Mouse (Mus musculus) urinary bladder, postnatal 0 days (tissue): ENCODE measurements around the gene Srd5a3. TPM values are rescaled to one million over a fixed set of nuclear protein-coding genes. Genes with fewer than 3 reads are reported as not detected.

ENCODE experiments used
- polyA plus RNA-seq: library from polyadenylated mRNA; unstranded; fragments of >200 nt; fragmentation: Nextera tagmentation; extraction: Ambion mirVana; gene quantifications from 2 replicates; pipeline ENCODE4 v1.2.1, GENCODE M21; 2015

Gene Srd5a3
- polyA plus RNA-seq = 31.3 and 31.4 TPM in 2 replicates

DNA sequence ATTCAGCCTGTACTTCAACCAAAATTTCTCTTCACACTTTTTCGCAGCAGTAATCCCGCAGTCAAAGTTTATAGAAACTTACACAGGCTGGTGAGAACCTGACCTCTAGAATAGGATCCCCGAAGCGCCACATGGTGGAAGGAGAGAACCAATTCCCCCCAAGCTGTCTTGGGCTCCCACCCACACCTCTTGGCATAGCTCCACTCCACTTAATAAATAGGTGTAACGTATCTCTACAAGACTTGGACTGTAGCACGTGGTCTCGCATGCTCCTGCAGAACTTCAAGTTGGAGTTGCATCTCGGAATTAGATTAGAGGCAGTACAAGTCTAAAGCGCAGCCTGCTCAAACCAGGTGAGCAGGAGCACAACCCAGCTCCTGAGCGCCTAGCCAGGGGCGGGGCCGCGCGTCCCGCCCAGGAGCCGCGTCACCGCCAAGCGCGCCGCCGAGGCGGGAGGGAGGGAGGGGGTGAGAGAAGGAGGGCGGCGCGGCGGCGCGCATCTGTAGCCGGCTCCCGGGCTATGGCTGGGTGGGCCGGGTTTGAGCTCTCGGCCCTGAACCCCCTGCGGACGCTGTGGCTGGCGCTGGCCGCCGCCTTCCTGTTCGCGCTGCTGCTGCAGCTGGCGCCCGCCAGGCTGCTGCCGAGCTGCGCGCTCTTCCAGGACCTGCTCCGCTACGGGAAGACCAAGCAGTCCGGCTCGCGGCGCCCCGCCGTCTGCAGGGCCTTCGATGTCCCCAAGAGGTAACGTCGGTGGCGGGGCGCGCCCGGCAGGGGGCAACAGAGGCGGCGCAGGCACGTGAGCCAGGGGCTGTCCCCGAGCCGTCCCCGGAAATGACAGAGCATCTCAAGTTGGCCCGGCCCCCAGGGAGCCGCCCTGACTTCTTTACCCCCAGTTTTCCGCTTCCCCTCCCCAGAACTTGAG is at the start of gene Srd5a3:
TSS of gene Srd5a3 (plus strand) at position 464 of the 922 bp plus-strand sequence.

DNA sequence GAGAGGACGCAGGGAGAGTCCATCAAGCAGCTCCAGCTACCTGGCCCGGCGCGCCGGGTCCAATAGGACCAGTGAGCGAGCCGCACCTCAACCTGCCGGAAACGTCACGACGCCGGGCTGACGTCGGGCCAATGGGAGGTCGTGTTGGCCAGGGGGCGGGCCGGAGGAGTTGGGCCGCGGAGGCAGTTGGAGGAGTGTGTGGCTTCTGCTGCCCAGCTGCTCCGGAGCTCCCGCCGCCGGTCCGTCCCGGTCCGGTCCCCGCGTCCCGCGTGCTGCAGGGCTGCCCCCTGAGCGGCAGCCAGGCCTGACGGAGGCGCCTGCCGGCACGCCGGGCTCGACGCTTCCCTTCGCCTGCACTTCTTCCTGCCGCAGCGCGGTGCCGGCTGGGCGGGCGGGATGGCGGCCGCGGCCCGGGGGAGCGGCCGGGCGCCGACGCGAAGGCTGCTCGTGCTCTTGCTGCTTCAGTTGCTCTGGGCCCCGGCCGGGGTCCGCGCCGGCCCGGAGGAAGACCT is 43.7 kb downstream of the Srd5a3 start, which contains the start of gene Tmem165:
TSS of gene Tmem165 (plus strand) at position 131 of the 512 bp plus-strand sequence.

Other genes starting within 250 kb of the Srd5a3 start
- 7.3 and 7.7 TPM in 2 replicates for gene Kdr, start 161.8 kb upstream of the Srd5a3 start, polyA plus RNA-seq
- 80.8 and 92.2 TPM in 2 replicates for gene Tmem165, start 43.6 kb downstream of the Srd5a3 start, polyA plus RNA-seq
- 6.7 and 7.0 TPM in 2 replicates for gene Clock, start 164.5 kb downstream of the Srd5a3 start, polyA plus RNA-seq
- not detected in 2 replicates for gene Pdcl2, start 190.9 kb downstream of the Srd5a3 start, polyA plus RNA-seq
- gene Nmu, start 223.5 kb downstream of the Srd5a3 start, polyA plus RNA-seq = not detected in 2 replicates